Mouse (Mus musculus) olfactory bulb, adult 2 months (tissue): ENCODE results near the gene Samd4.
"Not testable (repeated sequence)": the region's sequence is repeated elsewhere in the genome, so short reads cannot be mapped to it uniquely, and the experiment has no call there.

Source experiments
- CTCF ChIP-seq: fragments of 200-500 bp; IDR thresholded peaks from 2 replicates; pipeline ENCODE4 v1.5.1; 2012; ENCODE audit warnings: low read depth, mild to moderate bottlenecking, low read length, moderate library complexity; ENCODE audit not compliant: insufficient read depth
- POLR2A ChIP-seq: fragments of 200-500 bp; IDR thresholded peaks from 2 replicates; pipeline ENCODE4 v1.6.1; 2012; ENCODE audit warnings: mild to moderate bottlenecking, low read depth, low read length, moderate library complexity; ENCODE audit not compliant: insufficient read depth

DNA sequence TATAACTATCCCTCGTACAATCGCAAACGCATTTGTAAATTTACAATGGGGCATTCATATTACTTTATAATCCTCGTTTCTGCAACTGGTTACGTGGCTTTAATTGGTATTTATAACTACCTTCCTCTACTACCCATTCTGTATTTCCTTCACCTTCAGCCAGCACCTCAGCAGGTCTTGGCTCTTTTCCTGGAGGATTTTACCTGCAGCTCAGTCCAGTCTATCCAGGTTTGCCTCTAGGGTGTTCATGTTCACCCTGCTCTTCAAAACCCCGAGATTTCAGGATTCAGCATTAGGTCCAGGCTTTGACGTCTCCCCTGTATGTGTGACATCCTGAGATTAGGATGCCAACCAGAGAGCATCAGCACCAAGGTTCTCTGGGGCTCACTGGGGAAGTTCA, 227.7 kb downstream of the Samd4 start:
- not testable (repeated sequence) for TF ChIP-seq POLR2A, CTCF
